Mouse (Mus musculus): Measurements from ENCODE around the gene Atg7.

The Atg7 gene

GRCm38 (mm10) chr6:114899652-114900051 lies 256.8 kb downstream of the Atg7 start:
- DNase-seq (ENCODE audit: low read depth in 2 of 2, low spot score in 2 of 2) = peak in 1 of 2 experiments; percentile 51

- no peak for DNase-seq (ENCODE audit: low read depth in 2 of 2, low spot score in 2 of 2)
Observed at GRCm38 (mm10) chr6:114900194-114900593, 257.3 kb downstream of the Atg7 start.

GRCm38 (mm10) chr6:114901321-114901824 lies 258.5 kb downstream of the Atg7 start:
- no peak for DNase-seq (ENCODE audit: low read depth in 2 of 2, low spot score in 2 of 2)

- no peak for DNase-seq (ENCODE audit: low read depth in 2 of 2, low spot score in 2 of 2)
Observed at GRCm38 (mm10) chr6:114901921-114902320, 259.0 kb downstream of the Atg7 start.

GRCm38 (mm10) chr6:114904233-114904632 lies 261.3 kb downstream of the Atg7 start:
- DNase-seq (ENCODE audit: low read depth in 2 of 2, low spot score in 2 of 2) = no peak

GRCm38 (mm10) chr6:114904818-114905217 lies 261.9 kb downstream of the Atg7 start:
- DNase-seq (ENCODE audit: low read depth in 2 of 2, low spot score in 2 of 2) = no peak

- no peak for DNase-seq (ENCODE audit: low read depth in 2 of 2, low spot score in 2 of 2)
Observed at GRCm38 (mm10) chr6:114905253-114906028, 262.5 kb downstream of the Atg7 start.

- DNase-seq (ENCODE audit: low read depth in 2 of 2, low spot score in 2 of 2) = no peak
Observed at GRCm38 (mm10) chr6:114906209-114906608, 263.3 kb downstream of the Atg7 start.

GRCm38 (mm10) chr6:114907459-114907858 lies 264.6 kb downstream of the Atg7 start:
- peak; percentile 55 to 60 for DNase-seq (ENCODE audit: low read depth in 2 of 2, low spot score in 2 of 2)

GRCm38 (mm10) chr6:114909801-114910200 lies 266.9 kb downstream of the Atg7 start:
- no peak for DNase-seq (ENCODE audit: low read depth in 2 of 2, low spot score in 2 of 2)

Measured in CD8-positive naive resting alpha-beta T cell, adult 2 months (primary cell).